Mouse (Mus musculus): Measurements from ENCODE around the gene Atp9a.

DNA sequence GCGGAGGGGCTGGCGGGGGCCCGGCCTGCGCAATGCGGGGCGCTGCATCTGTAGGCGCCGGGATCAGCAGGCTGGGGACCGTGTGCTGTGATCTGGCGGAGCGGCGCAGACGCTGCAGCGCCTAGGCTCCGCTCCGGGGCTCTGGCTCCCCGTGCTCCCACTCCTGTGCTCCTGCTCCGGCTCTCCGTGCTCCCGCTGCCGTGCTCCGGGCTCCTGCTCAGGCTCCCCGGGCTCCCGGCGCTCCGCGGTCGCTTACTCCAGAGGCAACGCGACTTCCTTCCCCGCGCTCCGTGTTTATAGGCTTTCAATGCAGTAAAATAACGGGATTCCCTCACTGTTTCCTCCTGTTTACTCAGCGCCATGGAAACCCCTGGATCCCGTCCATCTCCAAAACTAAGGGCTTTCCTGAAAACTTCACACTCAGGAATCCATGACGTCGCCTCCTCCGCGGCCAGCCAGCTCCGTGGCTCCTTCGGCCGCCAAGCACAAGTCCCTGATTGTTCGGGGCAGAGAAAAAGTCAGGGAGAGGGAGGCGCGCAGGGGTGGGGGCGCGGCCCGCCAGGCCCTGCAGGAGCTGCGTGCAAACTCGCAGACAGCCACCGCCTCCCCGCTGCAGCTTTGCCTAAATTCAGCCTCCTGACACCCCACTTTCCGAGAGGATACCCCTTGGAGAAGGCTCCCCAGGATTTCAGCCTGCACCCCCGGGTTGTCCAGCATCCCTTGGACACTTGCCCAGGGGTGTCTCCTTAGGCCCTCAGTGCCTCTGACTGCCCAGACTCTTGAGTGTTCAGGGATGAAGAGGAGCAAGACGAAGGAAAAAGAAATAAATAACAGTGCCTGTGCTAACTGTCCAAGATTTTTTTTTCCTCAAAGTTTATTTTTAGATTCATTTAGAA, 140.5 kb downstream of the Atp9a start, which contains the start of gene Nfatc2:
- TF ChIP-seq CTCF (IDR thresholded peaks at IDR 0.05; ENCODE audit: extremely low read depth, insufficient read depth, low read length) (no peak), POLR2A (IDR thresholded peaks at IDR 0.05; ENCODE audit: extremely low read depth, insufficient read depth, low read length) (no peak)
